Mouse (Mus musculus): Measurements from ENCODE around the gene Htr1f. TPM values are rescaled to one million over a fixed set of nuclear protein-coding genes. Genes with fewer than 3 reads are reported as not detected.

The Htr1f gene
- polyA plus RNA-seq, 1 experiment from 2014 or later: not detected

DNA sequence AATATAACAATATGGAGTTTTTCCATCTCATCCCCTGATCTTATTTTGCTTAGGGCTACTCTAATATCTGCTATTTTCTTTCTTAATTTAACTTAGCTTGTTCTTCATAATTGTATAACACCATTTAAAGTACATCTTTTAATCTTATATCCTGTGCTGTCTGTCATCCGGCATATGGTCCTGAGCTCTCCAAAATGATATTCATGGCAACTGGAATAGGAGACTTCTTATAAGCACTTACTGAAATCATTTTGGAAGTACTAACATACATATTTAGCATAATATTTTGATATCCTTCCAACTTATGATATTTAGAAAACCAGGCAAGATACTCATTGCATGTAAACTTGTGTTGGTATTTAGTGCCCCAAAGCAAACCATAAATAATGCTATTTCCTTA is 86.9 kb downstream of the Htr1f start:
- WGBS: 88% methylated on average over 1 of the region's 1 CpGs
- H3K9ac ChIP-seq: no peak overlapping the region

DNA sequence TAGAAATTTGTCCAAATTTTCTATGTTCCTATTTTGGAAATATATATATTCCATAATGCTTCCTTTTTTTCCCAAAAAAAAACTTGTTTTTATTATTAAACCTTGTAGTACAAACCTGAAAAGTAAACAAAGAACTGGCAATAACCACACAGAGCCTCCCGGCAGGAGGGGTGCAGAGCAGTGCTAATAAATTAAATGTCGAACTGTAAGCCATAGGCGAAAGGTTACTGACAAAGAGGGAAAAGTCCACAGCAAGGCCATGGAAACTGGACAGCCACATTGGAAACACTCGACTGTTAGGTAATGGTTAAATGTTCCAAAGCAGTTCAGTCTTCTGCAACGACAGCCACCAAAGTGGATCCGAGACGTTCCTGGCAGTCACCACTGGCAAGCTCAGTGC is 87.5 kb downstream of the Htr1f start:
- Histone ChIP-seq H3K4me3 (replicated peaks) (no peak overlapping the region), H3K4me2 (replicated peaks) (no peak overlapping the region), H3K27ac (no peak overlapping the region), H3K9me3 (no peaks in the 10 kb centered on the region), H3K27me3 (replicated peaks) (no peaks in the 10 kb centered on the region), H3K36me3 (no peaks in the 10 kb centered on the region), H3K9ac (no peak overlapping the region), H3K4me1 (replicated peaks) (no peaks in the 10 kb centered on the region)
- WGBS: 58% methylated on average over 7 of the region's 7 CpGs
- no peak for ATAC-seq

More for the DNA sequence above, 86.9 kb downstream of the Htr1f start:
- ATAC-seq: no peak
- Histone ChIP-seq H3K4me2 (replicated peaks) (no peak overlapping the region), H3K4me3 (replicated peaks) (no peak overlapping the region), H3K9me3 (no peaks in the 10 kb centered on the region), H3K4me1 (replicated peaks) (no peaks in the 10 kb centered on the region), H3K27ac (no peak overlapping the region), H3K36me3 (no peaks in the 10 kb centered on the region), H3K27me3 (replicated peaks) (no peaks in the 10 kb centered on the region)

DNA sequence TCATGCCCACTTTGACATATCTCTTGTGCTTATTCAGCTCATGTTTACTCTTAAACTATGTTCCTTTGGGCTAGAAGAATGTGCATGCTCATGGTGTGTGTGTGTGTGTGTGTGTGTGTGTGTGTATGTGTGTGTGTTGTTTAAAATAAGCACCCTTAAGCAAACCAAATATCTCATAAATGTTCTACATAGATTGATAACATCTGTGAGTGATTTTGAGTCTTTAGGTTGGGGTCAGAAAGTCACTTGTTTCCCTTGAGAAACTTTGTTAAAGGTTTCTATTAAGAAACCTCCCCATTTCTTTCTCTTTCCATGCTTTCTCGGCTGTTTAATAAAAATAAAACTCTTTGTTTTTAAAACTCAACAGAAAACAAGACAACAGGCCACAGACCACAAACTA is 88.1 kb downstream of the Htr1f start:
- Histone ChIP-seq H3K27me3 (replicated peaks) (no peaks in the 10 kb centered on the region), H3K9ac (no peak overlapping the region), H3K27ac (no peak overlapping the region), H3K4me2 (replicated peaks) (no peak overlapping the region), H3K36me3 (no peaks in the 10 kb centered on the region), H3K4me3 (replicated peaks) (no peak overlapping the region), H3K9me3 (no peaks in the 10 kb centered on the region), H3K4me1 (replicated peaks) (no peaks in the 10 kb centered on the region)
- ATAC-seq: no peak
- 62% methylated on average over 1 of the region's 1 CpGs for WGBS

DNA sequence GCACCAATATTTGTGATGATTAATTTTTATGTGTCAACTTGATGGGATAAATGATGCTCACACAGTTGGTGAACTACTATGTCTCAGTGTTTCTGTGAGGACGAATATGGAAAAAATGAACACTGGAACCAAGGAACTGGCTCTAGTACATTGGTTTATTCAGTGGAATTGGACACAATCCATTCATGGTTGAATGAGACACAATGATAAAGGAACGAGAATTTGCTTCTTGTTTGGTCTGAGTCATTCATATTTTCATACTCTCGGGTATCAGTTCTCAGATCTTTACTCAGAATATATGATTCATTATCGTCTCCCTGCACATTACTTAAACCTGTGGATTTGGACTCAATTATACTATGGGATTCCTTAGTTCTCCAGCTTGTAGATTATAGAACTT is 90.4 kb downstream of the Htr1f start:
- Histone ChIP-seq H3K4me2 (replicated peaks) (no peak overlapping the region), H3K27ac (no peak overlapping the region), H3K4me1 (replicated peaks) (no peaks in the 10 kb centered on the region), H3K9me3 (no peaks in the 10 kb centered on the region), H3K36me3 (no peaks in the 10 kb centered on the region), H3K27me3 (replicated peaks) (no peaks in the 10 kb centered on the region), H3K4me3 (replicated peaks) (no peak overlapping the region), H3K9ac (no peak overlapping the region)
- WGBS: 78% methylated on average over 4 of the region's 4 CpGs
- ATAC-seq: no peak

DNA sequence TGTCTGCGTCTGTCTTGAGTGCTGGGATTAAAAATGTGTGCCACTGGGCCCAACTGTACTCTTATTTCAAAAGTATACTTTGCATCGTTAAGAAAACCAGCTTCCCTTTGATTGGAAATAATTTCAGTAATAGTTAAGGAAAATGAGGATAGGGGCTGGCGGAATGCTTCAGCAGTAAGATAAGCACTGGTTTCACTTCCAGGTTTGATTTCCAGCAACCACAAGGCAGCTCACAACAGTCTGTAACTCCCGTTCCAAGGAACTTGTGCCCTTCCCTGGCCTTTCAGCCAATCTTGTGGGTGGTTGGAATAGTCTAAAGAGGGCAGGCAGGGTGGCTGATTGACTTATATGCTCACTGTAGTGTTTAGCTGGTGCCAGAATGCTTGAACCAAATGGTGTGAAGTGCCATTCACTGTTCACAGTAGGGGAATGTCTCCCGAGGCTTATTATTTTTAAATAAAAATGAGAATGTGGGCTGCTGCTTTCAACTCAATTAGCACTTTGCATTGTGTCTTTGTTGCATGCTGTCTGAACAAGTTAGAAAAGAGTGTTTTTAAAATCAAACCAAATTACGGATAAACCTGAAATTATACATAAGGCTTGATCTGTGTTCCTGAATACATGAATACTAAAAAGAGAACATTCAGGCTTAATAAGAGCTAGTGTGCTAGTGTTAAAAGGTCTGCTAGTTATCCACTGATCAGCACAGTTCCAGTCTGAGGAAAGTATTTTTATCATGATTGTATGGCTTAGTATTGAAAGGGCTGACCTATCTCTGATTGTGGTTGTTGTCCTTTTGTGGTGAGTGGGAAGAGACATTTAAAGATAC is 103.4 kb downstream of the Htr1f start:
- Histone ChIP-seq H3K27ac (no peak overlapping the region), H3K36me3 (no peaks in the 10 kb centered on the region), H3K9me3 (no peaks in the 10 kb centered on the region), H3K4me1 (replicated peaks) (no peaks in the 10 kb centered on the region), H3K4me3 (replicated peaks) (no peak overlapping the region), H3K9ac (no peak overlapping the region), H3K4me2 (replicated peaks) (no peak overlapping the region), H3K27me3 (replicated peaks) (no peaks in the 10 kb centered on the region)
- no peak for ATAC-seq
- 83% methylated on average over 6 of the region's 6 CpGs for WGBS

DNA sequence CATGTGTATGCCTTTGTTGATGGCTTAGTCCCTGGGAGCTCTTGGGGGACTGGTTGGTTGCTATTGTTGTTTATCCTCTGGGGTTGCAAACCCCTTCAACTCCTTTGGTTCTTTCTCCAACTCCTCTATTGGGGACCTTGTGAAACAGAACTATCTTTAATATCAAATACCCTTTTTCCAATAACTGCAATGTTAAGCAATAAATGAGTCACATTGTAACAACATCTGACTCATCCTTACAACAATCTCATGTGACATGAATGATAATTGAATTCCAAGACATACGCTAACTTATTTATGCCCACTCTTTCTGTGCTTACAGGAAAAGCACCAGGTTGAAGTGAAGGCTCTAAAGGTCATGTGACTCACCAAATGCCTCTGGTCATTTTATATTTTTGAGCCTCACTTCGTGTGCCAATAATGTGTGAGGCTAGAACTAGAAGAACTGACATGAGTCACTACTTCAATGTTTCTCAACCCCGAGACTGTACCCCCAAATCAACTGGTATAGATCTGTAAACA is 116.3 kb downstream of the Htr1f start:
- Histone ChIP-seq H3K9ac (no peak overlapping the region), H3K27me3 (replicated peaks) (no peaks in the 10 kb centered on the region), H3K4me1 (replicated peaks) (no peaks in the 10 kb centered on the region), H3K4me3 (replicated peaks) (no peak overlapping the region), H3K27ac (no peak overlapping the region), H3K9me3 (no peaks in the 10 kb centered on the region), H3K36me3 (no peaks in the 10 kb centered on the region), H3K4me2 (replicated peaks) (no peak overlapping the region)
- no peak for ATAC-seq
- 82% methylated on average over 3 of the region's 3 CpGs for WGBS

DNA sequence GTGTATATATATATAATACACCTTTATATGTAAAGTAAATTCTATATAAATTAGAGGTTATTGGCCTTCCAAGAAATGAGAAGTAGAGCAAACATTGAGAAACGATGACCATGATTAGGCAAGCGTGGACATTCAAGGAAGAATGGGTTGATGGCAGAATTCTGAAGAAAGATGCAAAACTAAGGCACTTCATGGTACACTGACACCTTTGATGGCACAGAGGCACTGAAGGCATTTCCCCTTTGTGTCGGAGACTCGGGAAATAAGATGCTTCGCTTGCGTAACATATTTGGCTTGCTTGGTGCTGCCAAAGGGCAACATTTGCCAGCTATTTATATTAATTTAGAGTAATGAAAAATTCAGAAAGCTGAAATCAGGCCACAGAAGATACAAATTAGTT is 118.1 kb downstream of the Htr1f start:
- Histone ChIP-seq H3K4me3 (replicated peaks) (no peak overlapping the region), H3K9me3 (no peaks in the 10 kb centered on the region), H3K4me1 (replicated peaks) (no peaks in the 10 kb centered on the region), H3K9ac (no peak overlapping the region), H3K27ac (no peak overlapping the region), H3K4me2 (replicated peaks) (no peak overlapping the region), H3K27me3 (replicated peaks) (no peaks in the 10 kb centered on the region), H3K36me3 (no peaks in the 10 kb centered on the region)
- WGBS: 95% methylated on average over 6 of the region's 6 CpGs
- no peak for ATAC-seq

DNA sequence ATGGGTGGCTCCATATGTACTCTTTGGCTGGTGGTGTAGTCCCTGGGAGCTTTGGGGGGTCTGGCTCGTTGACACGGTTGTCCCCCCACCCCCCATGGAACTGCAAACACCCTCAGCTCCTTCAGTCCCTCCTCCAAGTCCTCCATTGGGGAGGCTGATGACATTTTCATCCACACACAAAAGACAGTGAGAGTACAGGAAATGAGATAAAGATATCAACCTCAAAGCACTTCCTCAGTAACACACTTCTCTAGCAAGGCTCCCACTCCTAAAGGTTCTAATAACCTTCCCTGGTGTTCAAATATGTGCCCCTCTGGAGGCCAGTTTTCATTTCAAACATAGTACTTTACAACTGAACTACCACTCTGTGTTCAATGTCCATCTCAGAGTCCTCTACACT is 118.6 kb downstream of the Htr1f start:
- Histone ChIP-seq H3K4me1 (replicated peaks) (no peaks in the 10 kb centered on the region), H3K27me3 (replicated peaks) (no peaks in the 10 kb centered on the region), H3K4me3 (replicated peaks) (no peak overlapping the region), H3K9ac (no peak overlapping the region), H3K9me3 (no peaks in the 10 kb centered on the region), H3K27ac (no peak overlapping the region), H3K4me2 (replicated peaks) (no peak overlapping the region), H3K36me3 (no peaks in the 10 kb centered on the region)
- 72% methylated on average over 2 of the region's 2 CpGs for WGBS
- no peak for ATAC-seq

DNA sequence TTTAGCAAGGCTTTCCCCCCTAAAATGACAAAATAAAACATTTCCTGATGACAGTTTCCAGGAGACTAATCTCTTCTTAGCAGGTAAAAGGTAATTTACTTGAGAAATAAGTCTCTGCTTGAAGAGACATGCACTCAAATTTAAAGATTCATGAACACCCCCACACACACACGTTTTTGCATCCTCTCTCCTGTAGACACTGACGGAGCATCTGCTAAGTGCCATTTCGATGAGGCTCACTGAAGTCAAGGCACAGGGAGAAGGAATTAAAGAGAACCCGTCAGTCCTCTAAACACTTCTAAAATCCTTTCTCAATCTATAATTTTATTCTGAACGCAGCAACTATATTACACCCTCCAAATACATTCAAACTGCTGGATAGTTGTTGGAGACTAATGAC is 131.0 kb downstream of the Htr1f start:
- ATAC-seq: no peak
- WGBS: 80% methylated on average over 5 of the region's 5 CpGs
- Histone ChIP-seq H3K9me3 (no peaks in the 10 kb centered on the region), H3K27ac (no peak overlapping the region), H3K4me1 (replicated peaks) (no peaks in the 10 kb centered on the region), H3K4me3 (replicated peaks) (no peak overlapping the region), H3K9ac (no peak overlapping the region), H3K27me3 (replicated peaks) (no peaks in the 10 kb centered on the region), H3K36me3 (no peaks in the 10 kb centered on the region), H3K4me2 (replicated peaks) (no peak overlapping the region)

DNA sequence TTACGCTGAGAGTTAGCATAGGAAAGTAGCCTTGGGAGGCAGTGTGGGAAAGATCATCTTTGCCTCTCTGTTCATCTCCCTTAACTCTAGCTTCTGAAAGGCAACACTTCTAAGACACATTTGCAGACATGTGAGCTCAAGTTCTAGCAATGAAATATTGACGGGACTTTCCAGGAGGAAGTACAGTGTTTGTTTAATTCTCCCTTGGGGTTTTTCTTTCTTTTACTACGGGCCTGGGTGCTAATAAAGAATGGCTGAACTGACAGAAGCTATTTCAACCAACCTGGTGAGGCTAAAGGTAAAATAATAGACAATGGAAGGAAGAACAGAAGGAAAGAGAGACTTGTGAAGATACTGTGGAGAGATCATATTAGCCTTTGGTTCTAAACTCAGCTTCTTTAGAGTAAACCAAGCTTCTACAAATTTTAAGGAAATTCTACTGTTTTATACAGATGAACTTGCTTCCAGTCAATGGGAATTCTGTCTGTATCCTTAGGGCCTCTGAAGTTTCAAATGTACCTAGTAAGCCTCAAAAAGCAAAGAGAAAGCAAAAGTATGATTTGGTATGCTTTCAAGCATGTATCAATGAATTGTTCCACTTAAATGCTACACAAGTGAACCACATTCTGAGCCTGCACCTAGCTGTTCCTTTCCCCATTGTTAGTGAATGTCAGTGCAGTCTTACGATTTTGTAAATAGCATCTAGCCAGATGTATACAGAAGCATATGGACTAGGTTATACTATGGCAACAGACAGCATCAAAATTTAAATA is 131.9 kb downstream of the Htr1f start:
- no peak overlapping the region for H3K9ac ChIP-seq
- no peak overlapping the region for H3K4me2 ChIP-seq (replicated peaks)
- no peaks in the 10 kb centered on the region for H3K36me3 ChIP-seq
- no peak overlapping the region for H3K4me3 ChIP-seq (replicated peaks)
- H3K9me3 ChIP-seq: no peaks in the 10 kb centered on the region
- no peaks in the 10 kb centered on the region for H3K4me1 ChIP-seq (replicated peaks)
- ATAC-seq: no peak
- no peak overlapping the region for H3K27ac ChIP-seq
- WGBS: 63% methylated on average over 4 of the region's 4 CpGs
- H3K27me3 ChIP-seq (replicated peaks): no peaks in the 10 kb centered on the region

DNA sequence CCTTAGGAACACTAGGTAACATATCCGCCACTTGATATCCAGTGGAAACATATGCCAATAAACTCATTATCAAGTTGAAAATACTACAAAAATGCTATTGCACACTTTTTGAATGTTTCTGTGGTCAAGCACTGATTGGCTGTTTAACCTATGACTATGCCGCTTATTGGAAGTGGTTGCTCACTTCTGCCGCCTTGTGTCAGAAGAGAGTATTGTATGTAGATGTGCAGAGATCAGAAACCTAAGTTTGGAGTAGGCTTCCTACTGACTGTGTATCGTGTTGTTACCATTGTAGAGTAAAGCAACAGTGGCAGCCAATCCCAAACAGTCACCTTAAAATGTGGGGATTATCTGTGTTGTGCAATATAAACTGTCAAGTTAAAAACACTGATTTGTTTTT is 144.0 kb downstream of the Htr1f start:
- Histone ChIP-seq H3K27ac (no peak overlapping the region), H3K9ac (no peak overlapping the region), H3K36me3 (no peaks in the 10 kb centered on the region), H3K4me2 (replicated peaks) (no peak overlapping the region), H3K27me3 (replicated peaks) (no peaks in the 10 kb centered on the region), H3K4me3 (replicated peaks) (no peak overlapping the region), H3K9me3 (no peaks in the 10 kb centered on the region), H3K4me1 (replicated peaks) (no peaks in the 10 kb centered on the region)
- WGBS: 92% methylated on average over 4 of the region's 4 CpGs
- no peak for ATAC-seq

DNA sequence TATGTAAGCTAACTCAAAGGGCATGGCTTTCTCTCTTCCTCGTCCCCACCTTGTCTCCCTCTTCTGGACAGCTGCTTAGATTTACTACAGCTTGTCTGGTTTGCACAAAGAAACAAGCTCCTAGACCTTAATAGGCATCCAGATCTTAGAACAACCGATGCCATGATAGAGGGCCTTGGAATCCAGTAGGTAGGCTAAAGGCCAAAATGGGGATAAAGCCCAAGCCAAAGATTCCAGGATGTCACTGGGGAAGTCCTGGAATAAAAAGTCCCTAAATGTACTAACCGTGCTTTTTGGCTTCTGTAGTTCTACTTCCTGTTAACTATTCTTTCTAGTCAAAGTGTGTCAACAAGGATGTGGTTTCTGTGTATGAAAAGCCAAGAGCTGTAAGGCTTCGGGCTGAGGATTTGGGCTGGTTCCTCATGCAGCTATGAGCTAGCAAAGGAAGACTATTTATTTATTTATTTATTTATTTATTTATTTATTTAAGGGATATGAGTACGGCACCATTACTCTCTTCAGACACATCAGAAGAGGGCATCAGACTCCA is 163.9 kb downstream of the Htr1f start:
- 79% methylated on average over 5 of the region's 5 CpGs for WGBS
- no peaks in the 10 kb centered on the region for H3K36me3 ChIP-seq
- no peak overlapping the region for H3K4me2 ChIP-seq (replicated peaks)
- H3K4me1 ChIP-seq (replicated peaks): no peaks in the 10 kb centered on the region
- H3K9ac ChIP-seq: no peak overlapping the region
- no peak overlapping the region for H3K4me3 ChIP-seq (replicated peaks)
- H3K27ac ChIP-seq: no peak overlapping the region
- ATAC-seq: no peak
- H3K27me3 ChIP-seq (replicated peaks): no peaks in the 10 kb centered on the region
- H3K9me3 ChIP-seq: no peaks in the 10 kb centered on the region
